Mouse (Mus musculus): ENCODE data around the gene Map2k5. TPM values are rescaled to one million over a fixed set of nuclear protein-coding genes. Genes with fewer than 3 reads are reported as not detected.

The Map2k5 gene
- polyA plus RNA-seq (2012; rRNA removed) = 109 and 143 TPM in 2 replicates

DNA sequence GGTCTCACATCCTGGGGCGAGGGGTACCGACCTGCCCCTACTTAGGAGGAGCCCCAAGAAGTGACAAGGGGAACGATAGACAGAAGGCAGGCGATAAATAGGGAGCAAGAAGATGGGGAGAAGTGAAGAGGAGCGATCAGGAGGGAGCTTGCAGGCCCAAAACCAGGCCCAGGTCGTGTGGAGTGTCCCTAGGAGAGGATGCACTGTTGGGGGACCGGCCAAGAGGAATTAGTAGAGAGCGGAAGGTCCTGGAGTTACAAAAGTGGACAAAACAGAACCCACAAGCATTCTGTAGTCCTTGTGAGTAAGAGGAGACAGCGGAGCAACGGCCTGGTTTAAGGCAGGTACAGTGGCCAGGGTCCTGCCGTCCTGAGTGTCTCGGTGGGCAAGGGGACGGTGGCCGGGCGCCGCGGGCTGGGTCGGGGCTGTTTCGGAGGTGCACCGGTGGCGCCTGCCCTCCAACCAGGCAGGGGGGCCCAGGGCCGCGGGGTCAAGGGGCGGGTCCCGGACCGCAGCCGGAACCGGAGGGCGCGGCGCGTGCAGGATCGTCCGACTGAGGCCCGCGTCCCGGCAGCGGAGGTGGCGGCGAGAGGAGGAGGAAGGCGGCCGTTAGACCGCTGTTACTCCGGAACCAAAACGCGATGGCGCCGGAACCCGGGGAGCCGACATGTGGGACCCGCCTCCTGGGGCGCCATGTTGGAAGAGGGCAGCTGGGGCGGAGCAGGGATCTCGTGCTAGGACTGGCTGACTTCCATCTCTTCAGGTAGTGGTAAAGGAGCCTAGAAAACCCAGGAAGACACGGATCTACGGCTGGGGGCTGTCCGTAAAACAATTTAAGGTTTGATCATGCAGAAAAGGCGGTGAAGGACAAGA is at the start of gene Map2k5:
Gene Map2k5, minus strand, starts transcription at position 633 of the 873 bp plus-strand sequence.
- Histone ChIP-seq H3K27me3 (ENCODE audit: control insufficient read depth, insufficient read depth, low read length) (no peaks in the 10 kb centered on the region), H3K36me3 (ENCODE audit: control insufficient read depth, insufficient read depth, low read length) (0 out of 2 replicates have a peak, but pooled peaks cover 5% of the 10 kb centered on the region), H3K27ac (ENCODE audit: control insufficient read depth, insufficient read depth, low read length) (peak within 1 kb of the TSS; percentile 31), H3K4me1 (replicated peaks; ENCODE audit: control insufficient read depth, insufficient read depth, low read length) (peaks cover 9% of the 10 kb centered on the region), H3K4me3 (ENCODE audit: control insufficient read depth, insufficient read depth, low read length) (peak within 1 kb of the TSS; percentile 66)
- DNase-seq = peak; percentile 93
- WGBS = under 1% methylated on average over 58 of the region's 58 CpGs
- TF ChIP-seq POLR2A (IDR thresholded peaks at IDR 0.05; ENCODE audit: control insufficient read depth, extremely low read depth, insufficient read depth, low read length, poor library complexity) (peak; percentile 59), CTCF (IDR thresholded peaks at IDR 0.05; ENCODE audit: borderline replicate concordance, control insufficient read depth, extremely low read depth, insufficient read depth, low read length, poor library complexity) (peak; percentile 35; the same call in 1 of the 2 replicates)

DNA sequence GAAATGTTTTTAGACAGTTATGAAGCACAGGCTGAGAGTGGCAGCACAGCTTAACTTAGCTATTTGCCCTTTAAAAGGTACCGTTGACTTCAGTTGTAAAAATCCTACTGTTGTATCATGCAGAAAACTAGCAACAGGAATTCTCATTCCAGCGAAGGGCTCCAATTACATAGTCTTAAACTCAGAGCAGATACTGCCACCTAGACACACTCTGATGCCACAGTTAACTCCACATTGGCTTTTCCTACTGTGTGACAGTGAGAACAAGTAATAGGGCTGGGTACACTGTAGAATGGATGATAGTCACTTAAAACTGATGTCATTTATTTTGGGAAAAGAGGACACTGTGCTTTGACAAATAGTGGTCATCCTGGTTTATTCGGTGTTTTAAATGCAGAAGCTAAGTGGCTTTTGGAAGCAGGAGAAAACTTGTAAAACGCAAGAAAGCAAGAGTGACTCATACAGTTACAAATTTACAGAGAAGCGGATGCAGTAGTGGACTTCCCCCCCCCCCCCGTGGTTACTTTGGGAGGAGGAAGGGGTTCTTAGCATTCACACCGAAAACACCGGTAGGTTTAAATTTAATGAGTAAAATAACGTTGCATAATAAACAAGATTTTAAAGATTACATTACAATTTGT is 43.5 kb upstream of the Map2k5 start:
- H3K36me3 ChIP-seq (ENCODE audit: control insufficient read depth, insufficient read depth, low read length) = no peaks in the 10 kb centered on the region
- H3K27me3 ChIP-seq (ENCODE audit: control insufficient read depth, insufficient read depth, low read length) = no peaks in the 10 kb centered on the region
- no peak for DNase-seq
- no peaks in the 10 kb centered on the region for H3K4me1 ChIP-seq (replicated peaks; ENCODE audit: control insufficient read depth, insufficient read depth, low read length)
- H3K27ac ChIP-seq (ENCODE audit: control insufficient read depth, insufficient read depth, low read length) = no peak overlapping the region
- no peak for TF ChIP-seq CTCF (IDR thresholded peaks at IDR 0.05; ENCODE audit: borderline replicate concordance, control insufficient read depth, extremely low read depth, insufficient read depth, low read length, poor library complexity)
- no peak for TF ChIP-seq POLR2A (IDR thresholded peaks at IDR 0.05; ENCODE audit: control insufficient read depth, extremely low read depth, insufficient read depth, low read length, poor library complexity)
- H3K4me3 ChIP-seq (ENCODE audit: control insufficient read depth, insufficient read depth, low read length) = no peak overlapping the region
- WGBS = 65% methylated on average over 9 of the region's 9 CpGs

DNA sequence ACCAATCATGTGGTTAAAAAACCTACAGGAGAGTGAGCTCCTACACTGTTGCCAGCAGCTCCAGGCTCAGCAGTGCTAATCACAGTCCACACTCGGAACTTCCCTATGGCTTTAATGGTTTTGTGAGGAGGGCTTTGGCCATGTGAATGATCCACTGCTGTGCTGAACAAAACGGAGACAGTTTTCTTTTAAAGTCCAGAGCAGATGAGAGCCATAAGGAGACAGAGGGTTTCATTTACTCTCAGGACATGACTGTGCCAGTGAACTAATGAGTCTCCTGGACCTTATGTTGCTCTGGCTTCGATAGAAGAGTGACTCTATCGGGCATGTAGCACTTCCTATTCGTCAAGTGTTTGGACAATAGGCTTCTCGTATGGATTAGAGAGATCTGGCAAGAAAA is 42.7 kb upstream of the Map2k5 start:
- no peaks in the 10 kb centered on the region for H3K4me1 ChIP-seq (replicated peaks; ENCODE audit: control insufficient read depth, insufficient read depth, low read length)
- no peak overlapping the region for H3K27ac ChIP-seq (ENCODE audit: control insufficient read depth, insufficient read depth, low read length)
- no peaks in the 10 kb centered on the region for H3K36me3 ChIP-seq (ENCODE audit: control insufficient read depth, insufficient read depth, low read length)
- H3K4me3 ChIP-seq (ENCODE audit: control insufficient read depth, insufficient read depth, low read length) = no peak overlapping the region
- whole genome bisulfite sequencing = 93% methylated on average over 6 of the region's 6 CpGs
- no peak for DNase-seq
- no peak for TF ChIP-seq CTCF (IDR thresholded peaks at IDR 0.05; ENCODE audit: borderline replicate concordance, control insufficient read depth, extremely low read depth, insufficient read depth, low read length, poor library complexity)
- no peak for TF ChIP-seq POLR2A (IDR thresholded peaks at IDR 0.05; ENCODE audit: control insufficient read depth, extremely low read depth, insufficient read depth, low read length, poor library complexity)
- H3K27me3 ChIP-seq (ENCODE audit: control insufficient read depth, insufficient read depth, low read length) = no peaks in the 10 kb centered on the region

DNA sequence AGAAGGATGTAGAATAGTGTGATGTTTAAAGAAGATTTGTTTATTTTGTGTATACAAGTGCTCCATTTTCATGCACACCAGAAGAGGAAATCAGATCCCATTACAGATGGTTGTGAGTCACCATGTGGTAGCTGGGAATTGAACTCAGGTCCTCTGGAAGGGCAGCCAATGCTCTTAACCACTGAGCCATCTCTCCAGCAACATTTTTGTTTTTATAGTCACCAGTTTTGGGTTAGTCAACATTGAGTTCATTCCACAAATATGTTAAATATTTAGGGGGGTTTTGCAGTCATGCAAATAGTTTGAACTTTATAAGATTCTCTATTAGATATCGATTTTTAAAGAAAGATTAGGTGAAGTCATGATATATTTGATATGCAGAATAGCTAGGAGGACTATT is 22.5 kb upstream of the Map2k5 start:
- no peak for TF ChIP-seq CTCF (IDR thresholded peaks at IDR 0.05; ENCODE audit: borderline replicate concordance, control insufficient read depth, extremely low read depth, insufficient read depth, low read length, poor library complexity)
- TF ChIP-seq POLR2A (IDR thresholded peaks at IDR 0.05; ENCODE audit: control insufficient read depth, extremely low read depth, insufficient read depth, low read length, poor library complexity) = no peak
- 96% methylated on average over 1 of the region's 1 CpGs for WGBS

DNA sequence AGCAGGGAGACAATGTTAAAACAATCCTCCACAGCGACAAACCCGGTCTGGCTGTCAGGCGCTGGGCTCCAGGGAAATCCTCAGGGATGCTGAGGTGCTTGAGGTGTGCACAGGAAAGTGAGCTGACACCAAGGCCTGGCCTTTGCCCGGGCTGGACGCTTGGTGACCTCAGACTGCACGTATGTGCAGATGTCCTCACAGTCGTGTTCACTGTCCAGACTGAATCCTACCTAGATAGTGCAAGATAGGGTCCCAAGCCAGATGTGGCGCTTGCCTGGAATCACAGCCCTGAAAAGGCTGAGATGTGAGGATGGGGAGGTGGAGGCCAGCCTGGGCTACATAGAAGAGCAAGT is 21.7 kb upstream of the Map2k5 start:
- no peak for DNase-seq
- TF ChIP-seq POLR2A (IDR thresholded peaks at IDR 0.05; ENCODE audit: control insufficient read depth, extremely low read depth, insufficient read depth, low read length, poor library complexity) (no peak), CTCF (IDR thresholded peaks at IDR 0.05; ENCODE audit: borderline replicate concordance, control insufficient read depth, extremely low read depth, insufficient read depth, low read length, poor library complexity) (no peak)
- Histone ChIP-seq H3K27ac (ENCODE audit: control insufficient read depth, insufficient read depth, low read length) (no peak overlapping the region), H3K27me3 (ENCODE audit: control insufficient read depth, insufficient read depth, low read length) (no peaks in the 10 kb centered on the region), H3K4me3 (ENCODE audit: control insufficient read depth, insufficient read depth, low read length) (peak overlapping the region; percentile 81), H3K4me1 (replicated peaks; ENCODE audit: control insufficient read depth, insufficient read depth, low read length) (peaks cover 4% of the 10 kb centered on the region), H3K36me3 (ENCODE audit: control insufficient read depth, insufficient read depth, low read length) (no peaks in the 10 kb centered on the region)
- 8% methylated on average over 8 of the region's 8 CpGs for WGBS

More for the DNA sequence above, 22.5 kb upstream of the Map2k5 start:
- Histone ChIP-seq H3K36me3 (ENCODE audit: control insufficient read depth, insufficient read depth, low read length) (no peaks in the 10 kb centered on the region), H3K4me3 (ENCODE audit: control insufficient read depth, insufficient read depth, low read length) (no peak overlapping the region), H3K27me3 (ENCODE audit: control insufficient read depth, insufficient read depth, low read length) (no peaks in the 10 kb centered on the region), H3K27ac (ENCODE audit: control insufficient read depth, insufficient read depth, low read length) (no peak overlapping the region), H3K4me1 (replicated peaks; ENCODE audit: control insufficient read depth, insufficient read depth, low read length) (peaks cover 4% of the 10 kb centered on the region)
- no peak for DNase-seq

DNA sequence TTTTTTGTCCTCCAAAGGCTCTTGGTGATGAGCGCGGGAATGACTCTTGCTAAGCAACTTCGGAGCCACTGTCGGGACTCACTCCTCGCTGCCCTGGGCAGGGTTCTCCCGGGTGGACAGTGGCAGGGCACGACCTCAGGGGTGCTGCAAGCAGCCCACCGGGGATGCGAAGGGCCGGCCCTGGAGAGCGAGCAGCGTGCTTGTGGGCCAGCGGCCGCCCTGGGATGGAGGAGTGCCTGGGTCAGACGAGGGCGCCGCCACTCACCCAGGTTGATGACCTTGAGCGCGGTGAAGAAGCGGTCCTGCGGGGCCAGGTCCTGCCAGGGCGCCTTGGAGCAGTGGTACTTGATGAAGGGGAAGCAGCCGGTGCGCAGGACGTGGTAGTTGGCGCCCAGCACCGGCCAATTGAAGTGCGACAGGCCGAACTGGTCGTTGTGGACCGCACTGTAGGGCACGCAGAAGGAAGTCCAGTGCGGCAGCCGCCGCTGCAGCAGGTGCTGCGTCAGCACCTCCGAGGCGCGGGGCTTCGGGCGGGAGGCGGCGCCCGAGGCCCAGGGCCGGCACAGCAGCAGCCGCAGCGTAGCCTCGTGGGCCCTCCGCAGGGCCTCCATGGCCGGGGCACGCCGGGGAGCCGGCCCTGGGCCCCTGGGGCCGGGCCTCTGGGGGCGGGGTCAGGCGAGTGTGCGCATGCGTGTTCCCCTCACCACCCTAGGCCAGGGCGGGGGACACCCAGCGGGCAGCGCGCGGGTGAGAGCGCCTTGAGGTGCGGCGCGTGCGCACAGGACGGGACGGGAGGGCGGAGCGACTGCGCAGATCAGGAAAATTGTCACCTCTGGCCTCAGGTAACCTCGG is 21.1 kb upstream of the Map2k5 start, which contains the start of gene 2300009A05Rik:
Gene 2300009A05Rik, minus strand, starts transcription at position 636 of the 852 bp plus-strand sequence.
- TF ChIP-seq CTCF (IDR thresholded peaks at IDR 0.05; ENCODE audit: borderline replicate concordance, control insufficient read depth, extremely low read depth, insufficient read depth, low read length, poor library complexity) (0 out of 2 replicates have a peak, but pooled peaks have one; percentile 44), POLR2A (IDR thresholded peaks at IDR 0.05; ENCODE audit: control insufficient read depth, extremely low read depth, insufficient read depth, low read length, poor library complexity) (peak; percentile 78)
- no peak within 1 kb of the TSS for H3K27ac ChIP-seq (ENCODE audit: control insufficient read depth, insufficient read depth, low read length)
- peak; percentile 97 for DNase-seq
- peaks cover 4% of the 10 kb centered on the region for H3K4me1 ChIP-seq (replicated peaks; ENCODE audit: control insufficient read depth, insufficient read depth, low read length)
- under 1% methylated on average over 74 of the region's 74 CpGs for WGBS
- H3K36me3 ChIP-seq (ENCODE audit: control insufficient read depth, insufficient read depth, low read length) = no peaks in the 10 kb centered on the region
- no peaks in the 10 kb centered on the region for H3K27me3 ChIP-seq (ENCODE audit: control insufficient read depth, insufficient read depth, low read length)
- H3K4me3 ChIP-seq (ENCODE audit: control insufficient read depth, insufficient read depth, low read length) = peak within 1 kb of the TSS; percentile 81

Data from thymus, adult 2 months (tissue).